In the genomic region with DNA sequence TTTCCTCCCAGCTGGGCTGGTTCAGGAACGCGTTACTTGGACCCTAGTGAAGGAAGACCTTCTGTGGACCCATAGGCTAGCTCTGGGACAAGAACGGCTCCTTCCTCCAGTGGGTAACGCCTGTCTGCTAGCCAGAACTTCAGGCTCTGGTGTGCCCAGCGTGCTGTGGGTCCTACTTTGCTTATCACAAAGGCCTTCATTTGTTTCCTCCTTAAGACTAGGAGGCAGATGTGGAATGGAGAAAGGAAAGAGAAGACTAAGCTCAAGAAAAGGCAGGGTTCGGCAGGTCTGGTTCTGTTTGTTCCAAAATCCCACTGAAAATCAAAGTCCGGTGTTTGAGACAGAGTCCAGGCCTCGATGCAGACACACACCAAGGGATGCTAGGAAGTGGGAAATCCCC, we compare ENCODE assay signal across 22 mouse cellular contexts. TPM values are rescaled to one million over a fixed set of nuclear protein-coding genes. Genes with fewer than 3 reads are reported as not detected.
DNase-seq lines count a peak whose midpoint lies in the region; ATAC-seq and TF ChIP-seq lines count a peak whose summit lies in the region.
"Had no signal": no experiment of that assay in that cellular context is flagged by ENCODE, and none has a peak within 500 bp of the region (broad histone marks: within the 10 kb centered on the region; RNA-seq: fewer than 3 reads in every experiment).

No protein-coding gene starts in this region.

- peaks cover 100% of the 10 kb centered on the region for H3K27me3 ChIP-seq in limb, embryonic 10.5 days (ENCODE audit: low read depth, poor library complexity, severe bottlenecking)
- peaks cover 99% of the 10 kb centered on the region for H3K27me3 ChIP-seq in neural tube, embryonic 11.5 days (ENCODE audit: control insufficient read depth, insufficient read depth, low read length)

- no peaks in the 10 kb centered on the region for H3K36me3 ChIP-seq in limb, embryonic 10.5 days
- H3K36me3 ChIP-seq in neural tube, embryonic 11.5 days (ENCODE audit: control insufficient read depth, insufficient read depth, low read length) = no peaks in the 10 kb centered on the region
- H3K36me3 ChIP-seq: heart, embryonic 13.5 days; intestine, embryonic 15.5 days; limb, embryonic 15.5 days; liver, embryonic 15.5 days; neural tube, embryonic 13.5 days had no signal

- 12% methylated on average over 8 of the region's 8 CpGs for WGBS in limb, embryonic 10.5 days
- 9% methylated on average over 8 of the region's 8 CpGs for WGBS in neural tube, embryonic 11.5 days

- no peak for ATAC-seq in neural tube, embryonic 11.5 days (ENCODE audit: insufficient read depth, low FRiP score, low TSS enrichment)
- ATAC-seq: intestine, embryonic 15.5 days had no signal

- H3K9me3 ChIP-seq in limb, embryonic 10.5 days (replicated peaks) = no peaks in the 10 kb centered on the region
- no peaks in the 10 kb centered on the region for H3K9me3 ChIP-seq in neural tube, embryonic 11.5 days (ENCODE audit: control insufficient read depth, low read length)
- H3K9me3 ChIP-seq: heart, embryonic 13.5 days; intestine, embryonic 15.5 days; limb, embryonic 15.5 days; liver, embryonic 15.5 days; neural tube, embryonic 13.5 days had no signal

- H3K4me2 ChIP-seq in neural tube, embryonic 11.5 days (ENCODE audit: low read depth) = no peak overlapping the region
- H3K4me2 ChIP-seq: heart, embryonic 13.5 days; intestine, embryonic 15.5 days; limb, embryonic 15.5 days; liver, embryonic 15.5 days; neural tube, embryonic 13.5 days had no signal

- peak; percentile 33 for DNase-seq in embryo, embryonic 10.5 days (ENCODE audit: low spot score)
- no peak for DNase-seq in embryo, embryonic 9.5 days (ENCODE audit: extremely low spot score)
- DNase-seq in left cerebral cortex, adult 2 months (ENCODE audit: extremely low spot score in 1 of 2, low spot score in 2 of 2) = no peak
- no peak for DNase-seq in left cerebral cortex, postnatal 4 days
- DNase-seq in limb, embryonic 10.5 days (ENCODE audit: low spot score) = peak; percentile 34
- peak; percentile 22 for DNase-seq in neural tube, embryonic 11.5 days (ENCODE audit: low spot score)
- DNase-seq in cerebellum, postnatal 14 days = no peak
- no peak for DNase-seq in thymus, postnatal 10 days (ENCODE audit: low spot score in 2 of 2)
- DNase-seq: adrenal gland, adult 8-10 months; gastrocnemius, adult 2 months; kidney, adult 9 months; kidney, postnatal 25 days; thymus, postnatal 4 days had no signal

- intact Hi-C loops in left cerebral cortex, adult 2 months (cut with DNase I) = no loop called here
- intact Hi-C loops in left cerebral cortex, postnatal 4 days (cut with DNase I) = no loop called here

- TF ChIP-seq CTCF in left cerebral cortex, adult 2 months (IDR thresholded peaks at IDR 0.05) = no peak

- H3K27ac ChIP-seq in left cerebral cortex, adult 2 months = 0 out of 2 replicates have a peak overlapping the region, but pooled peaks have one; percentile 2
- H3K27ac ChIP-seq in limb, embryonic 10.5 days = no peak overlapping the region
- H3K27ac ChIP-seq in neural tube, embryonic 11.5 days (ENCODE audit: low read depth, low read length) = no peak overlapping the region
- H3K27ac ChIP-seq: gastrocnemius, adult 2 months; heart, embryonic 13.5 days; intestine, embryonic 15.5 days; limb, embryonic 15.5 days; liver, embryonic 15.5 days; macrophage; neural tube, embryonic 13.5 days had no signal

- H3K4me3 ChIP-seq in left cerebral cortex, adult 2 months = no peak overlapping the region
- H3K4me3 ChIP-seq in limb, embryonic 10.5 days = no peak overlapping the region
- H3K4me3 ChIP-seq in neural tube, embryonic 11.5 days (ENCODE audit: low read depth, low read length) = no peak overlapping the region
- H3K4me3 ChIP-seq: gastrocnemius, adult 2 months; heart, embryonic 13.5 days; intestine, embryonic 15.5 days; limb, embryonic 15.5 days; liver, embryonic 15.5 days had no signal

- no peak overlapping the region for H3K9ac ChIP-seq in neural tube, embryonic 11.5 days (ENCODE audit: low read length)
- H3K9ac ChIP-seq: heart, embryonic 13.5 days; intestine, embryonic 15.5 days; limb, embryonic 15.5 days; liver, embryonic 15.5 days; neural tube, embryonic 13.5 days had no signal

- H3K4me1 ChIP-seq in limb, embryonic 10.5 days = peaks cover 50% of the 10 kb centered on the region
- 0 out of 2 replicates have a peak, but pooled peaks cover 3% of the 10 kb centered on the region for H3K4me1 ChIP-seq in neural tube, embryonic 11.5 days (ENCODE audit: control insufficient read depth, insufficient read depth, low read length)

RNA-seq across cellular contexts. Expression of a gene that starts 4.4 kb away (rescaled TPM):
- total RNA-seq in left cerebral cortex, adult 2 months (2021) = 10 to 100 TPM; 21.8 to 22.3 TPM
- total RNA-seq in left cerebral cortex, postnatal 4 days (2021) = 10 to 100 TPM; 30.9 to 34.9 TPM
- 0.08 TPM in 1 of 2 replicates, not detected in the other for polyA plus RNA-seq in limb, embryonic 10.5 days (2016; fragmentation: Nextera tagmentation; extraction: Ambion mirVana)
- polyA plus RNA-seq in neural tube, embryonic 11.5 days (2014; fragmentation: Nextera tagmentation; extraction: Ambion mirVana) = 1.2 and 2.0 TPM in 2 replicates
- total RNA-seq: adrenal gland, adult 8-10 months; gastrocnemius, adult 2 months; granulocyte monocyte progenitor cell, adult 5-6 weeks; heart, postnatal 25 days had no signal
- polyA plus RNA-seq: heart, embryonic 13.5 days; intestine, embryonic 15.5 days; limb, embryonic 15.5 days; liver, embryonic 15.5 days; lung, embryonic 16.5 days; macrophage had no signal

RNA-seq across cellular contexts. Expression of a gene that starts 39.9 kb away (rescaled TPM):
- total RNA-seq in left cerebral cortex, adult 2 months (2021) = 10 to 100 TPM; 77.1 to 84.7 TPM
- 100 to 1,000 TPM in 1 of 2 experiments, 10 to 100 TPM in 1; 95.9 to 102 TPM for total RNA-seq in left cerebral cortex, postnatal 4 days (2021)
- not detected in 2 replicates for polyA plus RNA-seq in limb, embryonic 10.5 days (2016; fragmentation: Nextera tagmentation; extraction: Ambion mirVana)
- polyA plus RNA-seq in neural tube, embryonic 11.5 days (2014; fragmentation: Nextera tagmentation; extraction: Ambion mirVana) = 0.31 and 0.45 TPM in 2 replicates
- total RNA-seq: gastrocnemius, adult 2 months; granulocyte monocyte progenitor cell, adult 5-6 weeks; heart, postnatal 25 days had no signal
- polyA plus RNA-seq: heart, embryonic 13.5 days; lung, embryonic 16.5 days; macrophage had no signal

Comparison
In these comparisons a context has a peak if more than half of its experiments do, and no peak if none do; other contexts are left out.
1. DNase-seq: peak in embryo, embryonic 10.5 days (single experiment), limb, embryonic 10.5 days (single experiment) and neural tube, embryonic 11.5 days (single experiment); none in embryo, embryonic 9.5 days (single experiment), left cerebral cortex, adult 2 months (0 of 2), left cerebral cortex, postnatal 4 days (single experiment), cerebellum, postnatal 14 days (0 of 2) and thymus, postnatal 10 days (0 of 2).